Mouse (Mus musculus) thymus, adult 2 months (tissue): Measurements from ENCODE around the gene Tnfsf15. TPM values are rescaled to one million over a fixed set of nuclear protein-coding genes. Genes with fewer than 3 reads are reported as not detected.

ENCODE experiments used
- DNase-seq: peaks from one replicate; pipeline ENCODE4 v3.0.0; 2021
- H3K27ac ChIP-seq: fragments of 200-500 bp; 2 replicates; pipeline ENCODE4 v1.5.1; 2012; ENCODE audit warnings: low read length, control low read depth; ENCODE audit not compliant: control insufficient read depth, insufficient read depth
- H3K27me3 ChIP-seq: fragments of 200-500 bp; 2 replicates; pipeline ENCODE4 v1.6.1; 2012; ENCODE audit warnings: mild to moderate bottlenecking, low read length, moderate library complexity, mixed read lengths; ENCODE audit not compliant: control insufficient read depth, insufficient read depth
- H3K36me3 ChIP-seq: fragments of 200-500 bp; 2 replicates; pipeline ENCODE4 v1.6.1; 2012; ENCODE audit warnings: mild to moderate bottlenecking, low read length, moderate library complexity; ENCODE audit not compliant: control insufficient read depth, insufficient read depth
- H3K4me1 ChIP-seq: fragments of 200-500 bp; replicated peaks from 2 replicates; pipeline ENCODE4 v1.6.1; 2012; ENCODE audit warnings: low read length; ENCODE audit not compliant: control insufficient read depth, insufficient read depth
- H3K4me3 ChIP-seq: fragments of 200-500 bp; 2 replicates; pipeline ENCODE4 v1.5.1; 2012; ENCODE audit warnings: mild to moderate bottlenecking, low read length, control low read depth, moderate library complexity; ENCODE audit not compliant: control insufficient read depth, insufficient read depth
- CTCF ChIP-seq: fragments of 200-500 bp; IDR thresholded peaks from 2 replicates; pipeline ENCODE4 v1.5.1; 2012; ENCODE audit warnings: mild to moderate bottlenecking, control low read depth, low read length, moderate library complexity, borderline replicate concordance; ENCODE audit not compliant: control insufficient read depth, poor library complexity, insufficient read depth; ENCODE audit errors: extremely low read depth
- POLR2A ChIP-seq: fragments of 200-500 bp; IDR thresholded peaks from 2 replicates; pipeline ENCODE4 v1.6.1; 2012; ENCODE audit warnings: mild to moderate bottlenecking, low read length, control low read depth, moderate library complexity; ENCODE audit not compliant: control insufficient read depth, poor library complexity, insufficient read depth; ENCODE audit errors: extremely low read depth
- WGBS: fragments of 180-500 bp; shearing (Covaris S2); methylation state at CpG from one replicate; pipeline ENCODE4 v1.1.7; 2018; 5-methylcytosine and 5-hydroxymethylcytosine counted together
- polyA plus RNA-seq: library from polyadenylated mRNA; depleted of rRNA; stranded (reverse); fragments of >200 nt; gene quantifications from 2 replicates; pipeline ENCODE4 v1.2.3, GENCODE M21; 2012

The Tnfsf15 gene
- polyA plus RNA-seq, 1 experiment, result 0.27 TPM

DNA sequence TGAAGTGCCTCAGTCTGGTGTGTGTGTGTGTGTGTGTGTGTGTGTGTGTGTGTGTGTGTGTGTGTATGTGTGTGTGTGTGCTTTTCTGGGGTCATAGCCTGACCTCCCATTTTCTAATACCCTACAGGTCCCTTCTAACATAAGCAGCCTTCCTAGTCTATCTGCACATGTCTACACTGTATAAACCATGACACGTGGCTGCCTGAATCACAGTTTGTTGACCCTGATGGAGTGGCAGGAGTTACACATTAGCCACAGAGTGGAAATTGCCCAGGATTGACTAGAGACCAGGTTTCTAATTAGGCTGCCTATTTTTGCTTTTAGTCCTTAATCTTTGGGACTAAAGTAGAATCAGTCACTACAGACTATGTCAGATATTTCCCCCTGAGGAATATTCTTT lies 1.3 kb downstream of the Tnfsf15 start:
- no peak overlapping the region for H3K4me3 ChIP-seq
- no peaks in the 10 kb centered on the region for H3K27me3 ChIP-seq
- H3K4me1 ChIP-seq, result 0 out of 2 replicates have a peak, but pooled peaks cover 3% of the 10 kb centered on the region
- WGBS, result 81% methylated on average over 1 of the region's 1 CpGs
- no peak for DNase-seq
- no peak overlapping the region for H3K27ac ChIP-seq
- H3K36me3 ChIP-seq, result no peaks in the 10 kb centered on the region
- no peak for TF ChIP-seq POLR2A
- TF ChIP-seq CTCF, result no peak

GRCm38 (mm10) chr4:63742763-63743371 lies 2.0 kb downstream of the Tnfsf15 start:
- no peak overlapping the region for H3K4me3 ChIP-seq
- H3K27ac ChIP-seq, result no peak overlapping the region
- TF ChIP-seq CTCF, result no peak
- no peak for TF ChIP-seq POLR2A
- 0 out of 2 replicates have a peak, but pooled peaks cover 3% of the 10 kb centered on the region for H3K4me1 ChIP-seq
- 89% methylated on average over 5 of the region's 5 CpGs for WGBS
- H3K27me3 ChIP-seq, result no peaks in the 10 kb centered on the region
- H3K36me3 ChIP-seq, result no peaks in the 10 kb centered on the region
- DNase-seq, result no peak

- H3K4me3 ChIP-seq, result no peak overlapping the region
- no peaks in the 10 kb centered on the region for H3K27me3 ChIP-seq
- no peak overlapping the region for H3K27ac ChIP-seq
- WGBS, result 89% methylated on average over 7 of the region's 7 CpGs
- TF ChIP-seq CTCF (no peak), POLR2A (no peak)
- 0 out of 2 replicates have a peak, but pooled peaks cover 3% of the 10 kb centered on the region for H3K4me1 ChIP-seq
- no peak for DNase-seq
- H3K36me3 ChIP-seq, result no peaks in the 10 kb centered on the region
These were observed 2.8 kb downstream of the Tnfsf15 start for GRCm38 (mm10) chr4:63742101-63742500.

DNA sequence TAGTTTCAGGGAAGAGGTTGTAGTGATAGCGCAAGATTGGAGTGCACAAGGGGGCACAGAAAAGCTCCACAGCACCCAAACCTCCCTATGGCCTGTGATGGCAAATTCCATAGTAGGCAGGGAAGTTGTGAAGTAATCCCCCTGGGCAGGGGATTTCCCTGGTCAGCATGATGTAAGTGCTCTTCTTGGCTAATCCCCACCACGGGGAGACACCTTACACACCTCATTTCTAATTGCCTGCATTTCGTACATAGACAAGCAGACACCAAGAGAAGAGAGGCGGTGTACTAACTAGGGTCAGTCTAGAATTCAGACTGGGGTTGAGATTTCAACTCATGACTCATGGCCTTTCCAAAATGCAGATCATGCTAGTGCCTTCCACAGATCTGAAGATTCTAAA lies 4.2 kb downstream of the Tnfsf15 start:
- H3K27ac ChIP-seq, result no peak overlapping the region
- H3K27me3 ChIP-seq, result no peaks in the 10 kb centered on the region
- 87% methylated on average over 4 of the region's 4 CpGs for WGBS
- no peak overlapping the region for H3K4me3 ChIP-seq
- no peak for TF ChIP-seq CTCF
- no peak for TF ChIP-seq POLR2A
- DNase-seq, result no peak
- no peaks in the 10 kb centered on the region for H3K36me3 ChIP-seq
- H3K4me1 ChIP-seq, result 0 out of 2 replicates have a peak, but pooled peaks cover 3% of the 10 kb centered on the region

DNA sequence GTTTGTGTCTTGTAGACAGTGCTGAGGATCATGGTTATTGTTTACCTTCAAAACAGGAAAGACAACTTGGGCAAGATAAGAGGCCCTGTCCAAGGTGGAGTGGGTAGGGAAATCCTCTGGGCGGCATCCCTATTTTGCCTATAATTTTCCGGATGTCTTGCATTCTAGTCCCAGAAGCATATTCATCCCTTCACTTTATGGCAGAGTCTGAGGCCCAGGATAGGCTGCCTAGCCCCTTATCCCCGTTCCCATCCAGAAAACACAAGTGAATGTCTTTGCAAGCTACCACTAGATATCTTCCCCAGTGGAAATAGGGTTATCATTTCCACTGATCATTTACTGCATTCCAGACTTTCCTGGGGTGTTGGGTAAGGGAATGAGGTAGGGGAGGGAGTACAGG lies 4.9 kb downstream of the Tnfsf15 start:
- TF ChIP-seq CTCF (no peak), POLR2A (no peak)

DNA sequence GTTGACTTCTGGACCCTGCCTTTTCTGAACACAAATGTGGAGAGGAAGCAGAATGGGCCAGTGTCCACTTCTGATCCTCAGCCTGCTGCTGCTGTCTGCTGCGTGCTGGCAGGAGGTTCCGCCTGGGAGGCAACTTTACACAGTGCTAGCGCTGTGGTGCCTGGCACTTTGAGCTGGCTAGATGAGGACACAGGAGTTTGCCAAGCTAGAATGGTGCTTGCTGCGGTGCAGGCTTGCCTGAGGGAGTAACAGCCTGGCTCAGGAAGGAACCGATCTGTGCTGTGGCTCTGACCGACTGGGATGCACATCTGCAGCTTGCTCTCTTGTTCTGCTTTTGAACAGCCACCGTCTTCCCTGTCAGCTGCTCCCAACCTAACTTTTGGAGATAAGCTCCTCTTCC lies 5.4 kb downstream of the Tnfsf15 start:
- no peak for DNase-seq
- WGBS, result 56% methylated on average over 7 of the region's 7 CpGs
- H3K4me1 ChIP-seq, result 0 out of 2 replicates have a peak, but pooled peaks cover under 1% of the 10 kb centered on the region
- no peak overlapping the region for H3K27ac ChIP-seq
- no peak overlapping the region for H3K4me3 ChIP-seq
- H3K36me3 ChIP-seq, result no peaks in the 10 kb centered on the region
- TF ChIP-seq CTCF, result no peak
- no peak for TF ChIP-seq POLR2A
- no peaks in the 10 kb centered on the region for H3K27me3 ChIP-seq

More for the DNA sequence above, 4.9 kb downstream of the Tnfsf15 start:
- Histone ChIP-seq H3K36me3 (no peaks in the 10 kb centered on the region), H3K4me3 (no peak overlapping the region), H3K27ac (no peak overlapping the region), H3K27me3 (no peaks in the 10 kb centered on the region), H3K4me1 (0 out of 2 replicates have a peak, but pooled peaks cover 3% of the 10 kb centered on the region)
- DNase-seq, result no peak
- WGBS, result 86% methylated on average over 3 of the region's 3 CpGs

DNA sequence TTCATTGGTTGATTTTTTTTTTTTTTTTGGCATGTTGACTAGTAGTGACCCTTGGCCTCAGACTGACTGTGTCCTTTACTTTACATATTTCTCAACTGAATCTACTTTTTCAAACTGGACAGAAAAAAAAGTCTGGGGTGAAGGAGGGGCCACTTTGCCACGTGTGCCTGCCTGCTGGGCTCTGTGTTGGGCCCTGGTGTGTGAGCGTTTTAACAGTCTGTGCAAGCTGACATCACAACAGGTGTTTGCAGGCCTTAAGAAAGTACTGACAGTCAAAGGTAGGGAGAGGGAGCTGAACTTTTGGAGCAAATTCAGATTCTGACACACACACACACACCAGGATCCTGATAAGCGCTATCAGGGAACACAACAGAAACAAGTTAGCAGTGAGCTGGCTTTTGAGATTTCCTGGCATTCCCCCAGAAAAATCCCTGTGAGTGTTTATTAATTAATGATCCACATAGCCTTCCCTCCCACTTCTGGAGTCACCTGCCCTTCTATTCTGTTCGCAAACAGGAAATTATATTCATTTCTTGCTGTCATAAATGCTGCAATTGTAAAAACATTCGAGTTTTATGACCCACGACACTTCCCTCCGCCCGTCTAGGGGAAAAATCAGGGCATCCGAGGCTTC lies 6.4 kb downstream of the Tnfsf15 start:
- H3K27me3 ChIP-seq, result no peaks in the 10 kb centered on the region
- no peak overlapping the region for H3K4me3 ChIP-seq
- no peak for DNase-seq
- WGBS, result 80% methylated on average over 9 of the region's 9 CpGs
- H3K27ac ChIP-seq, result no peak overlapping the region
- no peak for TF ChIP-seq POLR2A
- no peak for TF ChIP-seq CTCF
- H3K36me3 ChIP-seq, result no peaks in the 10 kb centered on the region
- no peaks in the 10 kb centered on the region for H3K4me1 ChIP-seq
